Mouse (Mus musculus) adipose tissue, adult 10 weeks (tissue): ENCODE results near the gene Hist1h4m. TPM values are rescaled to one million over a fixed set of nuclear protein-coding genes. Genes with fewer than 3 reads are reported as not detected.

Experiments used
- polyA plus RNA-seq: library from polyadenylated mRNA; stranded (reverse); fragments of 350-450 nt; fragmentation: Illumina TruSeq; extraction: RNeasy Lipid Tissue Mini Kit (QIAGEN cat#74804); gene quantifications from one replicate; pipeline ENCODE4 v1.2.3, GENCODE M21; 2014; ENCODE audit warnings: low read depth, low replicate concordance

Gene Hist1h4m
- polyA plus RNA-seq, result not detected

GRCm38 (mm10) chr13:21811539-21811938, at the start of gene Hist1h4m:
Gene Hist1h4m, plus strand, starts transcription at chr13:21811746.

GRCm38 (mm10) chr13:21779767-21780731, 31.5 kb upstream of the Hist1h4m start, which contains the start of gene Hist1h1b:
Gene Hist1h1b, minus strand, starts transcription at chr13:21780625.

GRCm38 (mm10) chr13:21783255-21783617, 28.3 kb upstream of the Hist1h4m start, which contains the start of gene Hist1h3i:
Gene Hist1h3i, minus strand, starts transcription at chr13:21783370.

GRCm38 (mm10) chr13:21786899-21787629, 24.5 kb upstream of the Hist1h4m start, which contains the start of the genes Hist1h2an and Hist1h2bp:
Gene Hist1h2an, minus strand, starts transcription at chr13:21787218.
Gene Hist1h2bp, plus strand, starts transcription at chr13:21787461.

GRCm38 (mm10) chr13:21810073-21810472, 1.5 kb upstream of the Hist1h4m start, which contains the start of the genes Hist1h2bq and Hist1h2ao:
Gene Hist1h2bq, minus strand, starts transcription at chr13:21810197.
Gene Hist1h2ao, plus strand, starts transcription at chr13:21810465.

GRCm38 (mm10) chr13:21831418-21832394, 20.2 kb downstream of the Hist1h4m start, which contains the start of gene Hist1h4n:
Gene Hist1h4n, minus strand, starts transcription at chr13:21832196.

GRCm38 (mm10) chr13:21833461-21833860, 21.9 kb downstream of the Hist1h4m start, which contains the start of the genes Hist1h2ap and Hist1h2br:
Gene Hist1h2ap, minus strand, starts transcription at chr13:21833507.
Gene Hist1h2br, plus strand, starts transcription at chr13:21833743.

Other genes with a start within 250 kb of the Hist1h4m start
- not detected for gene Olfr1364, start 230.0 kb upstream of the Hist1h4m start, polyA plus RNA-seq
- gene Olfr1362, start 197.7 kb upstream of the Hist1h4m start, polyA plus RNA-seq, result not detected
- not detected for gene Olfr11, start 169.2 kb upstream of the Hist1h4m start, polyA plus RNA-seq
- not detected for gene Olfr1361, start 148.4 kb upstream of the Hist1h4m start, polyA plus RNA-seq
- gene Olfr1360, start 134.3 kb upstream of the Hist1h4m start, polyA plus RNA-seq, result not detected
- not detected for gene Olfr1359, start 113.6 kb upstream of the Hist1h4m start, polyA plus RNA-seq
- gene Hist1h2bl, start 95.6 kb upstream of the Hist1h4m start, polyA plus RNA-seq, result not detected
- gene Hist1h2ai, start 95.3 kb upstream of the Hist1h4m start, polyA plus RNA-seq, result not detected
- gene Hist1h3h, start 94.1 kb upstream of the Hist1h4m start, polyA plus RNA-seq, result not detected
- gene Hist1h2bm, start 89.7 kb upstream of the Hist1h4m start, polyA plus RNA-seq, result not detected
- 1.1 TPM for gene Hist1h4j, start 76.7 kb upstream of the Hist1h4m start, polyA plus RNA-seq
- not detected for gene Hist1h4k, start 61.2 kb upstream of the Hist1h4m start, polyA plus RNA-seq
- not detected for gene Hist1h2ak, start 57.9 kb upstream of the Hist1h4m start, polyA plus RNA-seq
- not detected for gene Hist1h2bn, start 57.6 kb upstream of the Hist1h4m start, polyA plus RNA-seq
- not detected for gene Hist1h1b, start 31.1 kb upstream of the Hist1h4m start, polyA plus RNA-seq
- gene Hist1h3i, start 28.4 kb upstream of the Hist1h4m start, polyA plus RNA-seq, result not detected
- not detected for gene Hist1h2an, start 24.5 kb upstream of the Hist1h4m start, polyA plus RNA-seq
- 1.7 TPM for gene Hist1h2bp, start 24.3 kb upstream of the Hist1h4m start, polyA plus RNA-seq
- gene Hist1h2bq, start 1.5 kb upstream of the Hist1h4m start, polyA plus RNA-seq, result 1.0 TPM
- not detected for gene Hist1h2ao, start 1.3 kb upstream of the Hist1h4m start, polyA plus RNA-seq
- 2.9 TPM for gene Hist1h4n, start 20.4 kb downstream of the Hist1h4m start, polyA plus RNA-seq
- not detected for gene Hist1h2ap, start 21.8 kb downstream of the Hist1h4m start, polyA plus RNA-seq
- 0.46 TPM for gene Hist1h2br, start 22.0 kb downstream of the Hist1h4m start, polyA plus RNA-seq
- gene Zfp184, start 133.3 kb downstream of the Hist1h4m start, polyA plus RNA-seq, result 3.0 TPM
- 3.5 TPM for gene Pom121l2, start 169.4 kb downstream of the Hist1h4m start, polyA plus RNA-seq
- gene Prss16, start 198.0 kb downstream of the Hist1h4m start, polyA plus RNA-seq, result not detected
- not detected for gene Hist1h2ah, start 223.8 kb downstream of the Hist1h4m start, polyA plus RNA-seq
- gene Hist1h2bk, start 224.1 kb downstream of the Hist1h4m start, polyA plus RNA-seq, result not detected
- gene Hist1h4i, start 229.6 kb downstream of the Hist1h4m start, polyA plus RNA-seq, result 6.8 TPM
- gene Hist1h2ag, start 231.2 kb downstream of the Hist1h4m start, polyA plus RNA-seq, result not detected
- gene Hist1h2bj, start 231.5 kb downstream of the Hist1h4m start, polyA plus RNA-seq, result not detected